ENCODE assay signal across 8 mouse cellular contexts in genomic region chr2:27888603-27889545, GRCm38 (mm10). TPM values are rescaled to one million over a fixed set of nuclear protein-coding genes. Genes with fewer than 3 reads are reported as not detected.
A peak's percentile ranks its signal among the peaks of the same experiment; 100 is the strongest.
DNase-seq lines count a peak whose midpoint lies in the region; ATAC-seq lines count a peak whose summit lies in the region.
"Had no signal": no experiment of that assay in that cellular context is flagged by ENCODE, and none has a peak within 500 bp of the region (broad histone marks: within the 10 kb centered on the region; RNA-seq: fewer than 3 reads in every experiment).

No protein-coding gene starts in this region.

- H3K36me3 ChIP-seq in forebrain, embryonic 13.5 days (ENCODE audit: poor library complexity, severe bottlenecking) = no peaks in the 10 kb centered on the region
- H3K36me3 ChIP-seq in hindbrain, embryonic 11.5 days (ENCODE audit: control insufficient read depth, insufficient read depth, low read length) = no peaks in the 10 kb centered on the region
- H3K36me3 ChIP-seq in liver, embryonic 12.5 days = no peaks in the 10 kb centered on the region

- H3K4me3 ChIP-seq in brown adipose tissue, adult 24 weeks (ENCODE audit: insufficient read depth, low read depth, low read length) = peak overlapping the region; percentile 66
- H3K4me3 ChIP-seq in forebrain, embryonic 13.5 days = no peak overlapping the region
- H3K4me3 ChIP-seq in hindbrain, embryonic 11.5 days (ENCODE audit: low read depth, low read length) = no peak overlapping the region
- peak overlapping the region; percentile 53 for H3K4me3 ChIP-seq in liver, embryonic 12.5 days
- H3K4me3 ChIP-seq: erythroblast, embryonic 14.5 days had no signal

- WGBS in forebrain, embryonic 13.5 days = 36% methylated on average over 10 of the region's 10 CpGs
- 25% methylated on average over 10 of the region's 10 CpGs for WGBS in hindbrain, embryonic 11.5 days
- WGBS in liver, embryonic 12.5 days (ENCODE audit: insufficient replicate concordance) = 17% methylated on average over 10 of the region's 10 CpGs

- H3K9ac ChIP-seq in forebrain, embryonic 13.5 days = no peak overlapping the region
- no peak overlapping the region for H3K9ac ChIP-seq in hindbrain, embryonic 11.5 days (ENCODE audit: low read depth, low read length)
- no peak overlapping the region for H3K9ac ChIP-seq in liver, embryonic 12.5 days

- DNase-seq in hindbrain, embryonic 11.5 days (ENCODE audit: low spot score) = peak; percentile 24
- DNase-seq in retina, embryonic 14.5 days (ENCODE audit: low spot score) = peak; percentile 26
- no peak for DNase-seq in right cerebral cortex, postnatal 25 days
- DNase-seq in cerebellum, adult 11 months = no peak

- H3K27me3 ChIP-seq in forebrain, embryonic 13.5 days = peaks cover 21% of the 10 kb centered on the region
- peaks cover 8% of the 10 kb centered on the region for H3K27me3 ChIP-seq in hindbrain, embryonic 11.5 days (ENCODE audit: control insufficient read depth, insufficient read depth, low read length)
- H3K27me3 ChIP-seq in liver, embryonic 12.5 days (replicated peaks) = peaks cover 74% of the 10 kb centered on the region

- H3K4me1 ChIP-seq in brown adipose tissue, adult 24 weeks (ENCODE audit: control insufficient read depth, insufficient read depth, insufficient read length, low read length) = peaks cover 2% of the 10 kb centered on the region; the same call in 1 of the 2 replicates
- peaks cover 43% of the 10 kb centered on the region for H3K4me1 ChIP-seq in forebrain, embryonic 13.5 days
- peaks cover 19% of the 10 kb centered on the region for H3K4me1 ChIP-seq in hindbrain, embryonic 11.5 days (replicated peaks; ENCODE audit: control insufficient read depth, insufficient read depth, low read length)
- 0 out of 2 replicates have a peak, but pooled peaks cover 7% of the 10 kb centered on the region for H3K4me1 ChIP-seq in liver, embryonic 12.5 days

- peak overlapping the region; percentile 76 for H3K27ac ChIP-seq in brown adipose tissue, adult 24 weeks (replicated peaks; ENCODE audit: low read depth, low read length)
- no peak overlapping the region for H3K27ac ChIP-seq in forebrain, embryonic 13.5 days
- no peak overlapping the region for H3K27ac ChIP-seq in hindbrain, embryonic 11.5 days (ENCODE audit: low read depth, low read length)
- H3K27ac ChIP-seq in liver, embryonic 12.5 days = no peak overlapping the region

- H3K9me3 ChIP-seq in forebrain, embryonic 13.5 days (replicated peaks) = no peaks in the 10 kb centered on the region
- no peaks in the 10 kb centered on the region for H3K9me3 ChIP-seq in hindbrain, embryonic 11.5 days (ENCODE audit: control insufficient read depth, low read length)
- H3K9me3 ChIP-seq in liver, embryonic 12.5 days (replicated peaks) = no peaks in the 10 kb centered on the region

- no peak for ATAC-seq in forebrain, embryonic 13.5 days
- no peak for ATAC-seq in hindbrain, embryonic 11.5 days (ENCODE audit: low FRiP score)
- ATAC-seq in liver, embryonic 12.5 days = no peak

- peak overlapping the region; percentile 93 for H3K4me2 ChIP-seq in forebrain, embryonic 13.5 days
- H3K4me2 ChIP-seq in hindbrain, embryonic 11.5 days (replicated peaks; ENCODE audit: low read depth, low read length) = peak overlapping the region; percentile 98
- peak overlapping the region; percentile 65 for H3K4me2 ChIP-seq in liver, embryonic 12.5 days

RNA-seq across cellular contexts. Expression of gene Col5a1, which starts 2.6 kb away (rescaled TPM):
- polyA plus RNA-seq in brown adipose tissue, adult 24 weeks (2012; ENCODE audit: insufficient read depth, insufficient read length, missing spikeins) = 10.2 and 12.4 TPM in 2 replicates
- polyA plus RNA-seq in forebrain, embryonic 13.5 days (2015; fragmentation: Nextera tagmentation; extraction: Ambion mirVana) = 6.1 and 6.5 TPM in 2 replicates
- polyA plus RNA-seq in hindbrain, embryonic 11.5 days (2014; fragmentation: Nextera tagmentation; extraction: Ambion mirVana) = 21.4 and 29.0 TPM in 2 replicates
- polyA plus RNA-seq in liver, embryonic 12.5 days (2016; fragmentation: Nextera tagmentation; extraction: Ambion mirVana) = 15.0 and 15.4 TPM in 2 replicates

Comparison
In these comparisons a context has a peak if more than half of its experiments do, and no peak if none do; other contexts are left out.
1. H3K4me3 ChIP-seq: peak in brown adipose tissue, adult 24 weeks (single experiment) and liver, embryonic 12.5 days (single experiment); none in forebrain, embryonic 13.5 days (single experiment) and hindbrain, embryonic 11.5 days (single experiment).
2. DNase-seq: peak in hindbrain, embryonic 11.5 days (single experiment) and retina, embryonic 14.5 days (single experiment); none in right cerebral cortex, postnatal 25 days (single experiment) and cerebellum, adult 11 months (single experiment).
3. Peak in every context shown above with its lines, with median percentiles within 50 percentile points of each other: H3K4me2 ChIP-seq.